Mouse (Mus musculus): ENCODE measurements around the gene Fam171a1. TPM values are rescaled to one million over a fixed set of nuclear protein-coding genes. Genes with fewer than 3 reads are reported as not detected.

Gene Fam171a1
- polyA plus RNA-seq, 1 experiment from 2014 or later, result 36.4 TPM

- no peak for TF ChIP-seq CTCF (IDR thresholded peaks at IDR 0.05; ENCODE audit: low read depth)
- WGBS, result 41% methylated on average over 3 of the region's 3 CpGs
- DNase-seq (ENCODE audit: low spot score), result no peak
- Histone ChIP-seq H3K9ac (ENCODE audit: low read depth, low read length) (no peak overlapping the region), H3K36me3 (ENCODE audit: insufficient read depth, low read length) (no peaks in the 10 kb centered on the region), H3K4me3 (replicated peaks; ENCODE audit: low read depth, low read length) (no peak overlapping the region), H3K4me2 (ENCODE audit: low read length) (no peak overlapping the region), H3K9me3 (replicated peaks; ENCODE audit: low read length) (no peaks in the 10 kb centered on the region), H3K4me1 (replicated peaks; ENCODE audit: insufficient read depth, low read length) (no peaks in the 10 kb centered on the region), H3K27me3 (ENCODE audit: insufficient read depth, low read length) (no peaks in the 10 kb centered on the region), H3K27ac (no peak overlapping the region)
- ATAC-seq (replicated peaks; ENCODE audit: low FRiP score, low read depth), result no peak
Observed at GRCm38 (mm10) chr2:3102360-3102759, 11.7 kb upstream of the Fam171a1 start.

- WGBS, result 67% methylated on average over 4 of the region's 4 CpGs
- Histone ChIP-seq H3K9me3 (replicated peaks; ENCODE audit: low read length) (no peaks in the 10 kb centered on the region), H3K4me1 (replicated peaks; ENCODE audit: insufficient read depth, low read length) (no peaks in the 10 kb centered on the region), H3K9ac (ENCODE audit: low read depth, low read length) (no peak overlapping the region), H3K4me3 (replicated peaks; ENCODE audit: low read depth, low read length) (no peak overlapping the region), H3K36me3 (ENCODE audit: insufficient read depth, low read length) (no peaks in the 10 kb centered on the region), H3K27ac (no peak overlapping the region), H3K4me2 (ENCODE audit: low read length) (no peak overlapping the region), H3K27me3 (ENCODE audit: insufficient read depth, low read length) (no peaks in the 10 kb centered on the region)
- ATAC-seq (replicated peaks; ENCODE audit: low FRiP score, low read depth), result no peak
- no peak for DNase-seq (ENCODE audit: low spot score)
- TF ChIP-seq CTCF (IDR thresholded peaks at IDR 0.05; ENCODE audit: low read depth), result no peak
Observed at GRCm38 (mm10) chr2:3107471-3107870, 6.6 kb upstream of the Fam171a1 start.

GRCm38 (mm10) chr2:3108431-3108830 is 5.6 kb upstream of the Fam171a1 start:
- no peak overlapping the region for H3K4me2 ChIP-seq (ENCODE audit: low read length)
- no peak overlapping the region for H3K27ac ChIP-seq
- no peak for TF ChIP-seq CTCF (IDR thresholded peaks at IDR 0.05; ENCODE audit: low read depth)
- H3K36me3 ChIP-seq (ENCODE audit: insufficient read depth, low read length), result no peaks in the 10 kb centered on the region
- no peaks in the 10 kb centered on the region for H3K4me1 ChIP-seq (replicated peaks; ENCODE audit: insufficient read depth, low read length)
- WGBS, result 86% methylated on average over 3 of the region's 3 CpGs
- DNase-seq (ENCODE audit: low spot score), result no peak
- H3K27me3 ChIP-seq (ENCODE audit: insufficient read depth, low read length), result no peaks in the 10 kb centered on the region
- no peak for ATAC-seq (replicated peaks; ENCODE audit: low FRiP score, low read depth)
- no peak overlapping the region for H3K9ac ChIP-seq (ENCODE audit: low read depth, low read length)
- H3K4me3 ChIP-seq (replicated peaks; ENCODE audit: low read depth, low read length), result no peak overlapping the region
- no peaks in the 10 kb centered on the region for H3K9me3 ChIP-seq (replicated peaks; ENCODE audit: low read length)

GRCm38 (mm10) chr2:3108834-3109233 is 5.2 kb upstream of the Fam171a1 start:
- Histone ChIP-seq H3K4me1 (replicated peaks; ENCODE audit: insufficient read depth, low read length) (no peaks in the 10 kb centered on the region), H3K9me3 (replicated peaks; ENCODE audit: low read length) (no peaks in the 10 kb centered on the region), H3K4me2 (ENCODE audit: low read length) (no peak overlapping the region), H3K27me3 (ENCODE audit: insufficient read depth, low read length) (no peaks in the 10 kb centered on the region), H3K4me3 (replicated peaks; ENCODE audit: low read depth, low read length) (no peak overlapping the region), H3K9ac (ENCODE audit: low read depth, low read length) (no peak overlapping the region), H3K36me3 (ENCODE audit: insufficient read depth, low read length) (no peaks in the 10 kb centered on the region), H3K27ac (no peak overlapping the region)
- TF ChIP-seq CTCF (IDR thresholded peaks at IDR 0.05; ENCODE audit: low read depth), result no peak
- no peak for ATAC-seq (replicated peaks; ENCODE audit: low FRiP score, low read depth)
- WGBS, result 61% methylated on average over 1 of the region's 1 CpGs
- no peak for DNase-seq (ENCODE audit: low spot score)

GRCm38 (mm10) chr2:3117855-3118202 is 3.8 kb downstream of the Fam171a1 start:
- no peak overlapping the region for H3K9ac ChIP-seq (ENCODE audit: low read depth, low read length)
- 38% methylated on average over 2 of the region's 2 CpGs for WGBS
- peak overlapping the region; percentile 94 for H3K4me3 ChIP-seq (replicated peaks; ENCODE audit: low read depth, low read length)
- H3K36me3 ChIP-seq (ENCODE audit: insufficient read depth, low read length), result no peaks in the 10 kb centered on the region
- ATAC-seq (replicated peaks; ENCODE audit: low FRiP score, low read depth), result no peak; the same call in 1 of the 2 replicates
- peak overlapping the region; percentile 74 for H3K4me2 ChIP-seq (ENCODE audit: low read length)
- no peak for TF ChIP-seq CTCF (IDR thresholded peaks at IDR 0.05; ENCODE audit: low read depth)
- H3K27ac ChIP-seq, result peak overlapping the region; percentile 93; the same call in 1 of the 2 replicates
- no peaks in the 10 kb centered on the region for H3K9me3 ChIP-seq (replicated peaks; ENCODE audit: low read length)
- no peak for DNase-seq (ENCODE audit: low spot score)
- no peaks in the 10 kb centered on the region for H3K27me3 ChIP-seq (ENCODE audit: insufficient read depth, low read length)
- peaks cover 5% of the 10 kb centered on the region for H3K4me1 ChIP-seq (replicated peaks; ENCODE audit: insufficient read depth, low read length)

- WGBS, result under 1% methylated on average over 75 of the region's 93 CpGs
- H3K27me3 ChIP-seq (ENCODE audit: insufficient read depth, low read length), result no peaks in the 10 kb centered on the region
- no peaks in the 10 kb centered on the region for H3K36me3 ChIP-seq (ENCODE audit: insufficient read depth, low read length)
- peak; percentile 92 for ATAC-seq (replicated peaks; ENCODE audit: low FRiP score, low read depth)
- peak overlapping the region; percentile 94 for H3K4me3 ChIP-seq (replicated peaks; ENCODE audit: low read depth, low read length)
- H3K4me1 ChIP-seq (replicated peaks; ENCODE audit: insufficient read depth, low read length), result peaks cover 5% of the 10 kb centered on the region
- peak overlapping the region; percentile 93 for H3K27ac ChIP-seq
- peak overlapping the region; percentile 74 for H3K4me2 ChIP-seq (ENCODE audit: low read length)
- no peaks in the 10 kb centered on the region for H3K9me3 ChIP-seq (replicated peaks; ENCODE audit: low read length)
- TF ChIP-seq CTCF (IDR thresholded peaks at IDR 0.05; ENCODE audit: low read depth), result peak; percentile 83
- DNase-seq (ENCODE audit: low spot score), result peak; percentile 91
- peak overlapping the region; percentile 96 for H3K9ac ChIP-seq (ENCODE audit: low read depth, low read length)
Observed at GRCm38 (mm10) chr2:3118203-3118941, 4.3 kb downstream of the Fam171a1 start.

Data from kidney, postnatal 0 days (tissue).